In genomic region chr9:41583276-41583675, GRCm38 (mm10) we compare ENCODE assay signal across 10 mouse cellular contexts.
A peak's percentile ranks its signal among the peaks of the same experiment; 100 is the strongest.
DNase-seq lines count a peak whose midpoint lies in the region; ATAC-seq and TF ChIP-seq lines count a peak whose summit lies in the region.
"Had no signal": no experiment of that assay in that cellular context is flagged by ENCODE, and none has a peak within 500 bp of the region (broad histone marks: within the 10 kb centered on the region; RNA-seq: fewer than 3 reads in every experiment).

No protein-coding gene starts in this region.

- ATAC-seq in heart, embryonic 13.5 days (ENCODE audit: extremely low read depth, insufficient number of reproducible peaks, low FRiP score, low TSS enrichment), result no peak
- no peak for ATAC-seq in forebrain, postnatal 0 days

- TF ChIP-seq CTCF in forebrain, postnatal 0 days (IDR thresholded peaks at IDR 0.05; ENCODE audit: low read depth), result no peak

- peaks cover 25% of the 10 kb centered on the region for H3K36me3 ChIP-seq in heart, embryonic 13.5 days
- H3K36me3 ChIP-seq in forebrain, postnatal 0 days (ENCODE audit: insufficient read depth), result peaks cover 18% of the 10 kb centered on the region
- peaks cover 29% of the 10 kb centered on the region for H3K36me3 ChIP-seq in midbrain, embryonic 10.5 days

- H3K9me3 ChIP-seq in heart, embryonic 13.5 days, result no peaks in the 10 kb centered on the region
- H3K9me3 ChIP-seq in forebrain, postnatal 0 days (ENCODE audit: low read length), result no peaks in the 10 kb centered on the region
- no peaks in the 10 kb centered on the region for H3K9me3 ChIP-seq in midbrain, embryonic 10.5 days (replicated peaks)

- H3K27ac ChIP-seq in heart, embryonic 13.5 days (replicated peaks), result peak overlapping the region; percentile 93
- peak overlapping the region; percentile 99 for H3K27ac ChIP-seq in forebrain, postnatal 0 days (ENCODE audit: low read depth, low read length)
- H3K27ac ChIP-seq in midbrain, embryonic 10.5 days (replicated peaks), result peak overlapping the region; percentile 97

- H3K4me1 ChIP-seq in heart, embryonic 13.5 days, result peaks cover 50% of the 10 kb centered on the region
- H3K4me1 ChIP-seq in forebrain, postnatal 0 days (ENCODE audit: insufficient read depth), result peaks cover 5% of the 10 kb centered on the region
- peaks cover 69% of the 10 kb centered on the region for H3K4me1 ChIP-seq in midbrain, embryonic 10.5 days

- 59% methylated on average over 8 of the region's 8 CpGs for WGBS in heart, embryonic 13.5 days
- WGBS in forebrain, postnatal 0 days, result 4% methylated on average over 8 of the region's 8 CpGs
- WGBS in midbrain, embryonic 10.5 days, result 69% methylated on average over 8 of the region's 8 CpGs

- H3K27me3 ChIP-seq in heart, embryonic 13.5 days (replicated peaks), result no peaks in the 10 kb centered on the region
- no peaks in the 10 kb centered on the region for H3K27me3 ChIP-seq in forebrain, postnatal 0 days (ENCODE audit: insufficient read depth, low read length)
- no peaks in the 10 kb centered on the region for H3K27me3 ChIP-seq in midbrain, embryonic 10.5 days (ENCODE audit: low read depth, poor library complexity, severe bottlenecking)

- no peak for DNase-seq in heart, adult 18-20 months
- DNase-seq in Muller cell, postnatal 12 days (ENCODE audit: inconsistent ontology term), result peak; percentile 50
- DNase-seq in forebrain, postnatal 0 days, result peak; percentile 80
- DNase-seq in midbrain, embryonic 10.5 days (ENCODE audit: low spot score), result no peak
- no peak for DNase-seq in testis, postnatal 10 days (ENCODE audit: low spot score)
- no peak for DNase-seq in ovary, adult 18-20 months (ENCODE audit: low spot score)
- DNase-seq in spleen, postnatal 4 days (ENCODE audit: low spot score in 2 of 2), result no peak
- DNase-seq: adrenal gland, postnatal 25 days; kidney, adult 2 months had no signal

- H3K9ac ChIP-seq in heart, embryonic 13.5 days, result peak overlapping the region; percentile 93
- H3K9ac ChIP-seq in forebrain, postnatal 0 days, result peak overlapping the region; percentile 98

- peak overlapping the region; percentile 75 for H3K4me2 ChIP-seq in heart, embryonic 13.5 days
- peak overlapping the region; percentile 85 for H3K4me2 ChIP-seq in forebrain, postnatal 0 days (ENCODE audit: low read depth)

- H3K4me3 ChIP-seq in heart, embryonic 13.5 days, result peak overlapping the region; percentile 78
- H3K4me3 ChIP-seq in forebrain, postnatal 0 days (ENCODE audit: low read depth, low read length), result peak overlapping the region; percentile 81
- H3K4me3 ChIP-seq in midbrain, embryonic 10.5 days, result peak overlapping the region; percentile 80

Comparison
In these comparisons a context has a peak if more than half of its experiments do, and no peak if none do; other contexts are left out.
1. DNase-seq: peak in Muller cell, postnatal 12 days (single experiment) and forebrain, postnatal 0 days (single experiment); none in heart, adult 18-20 months (0 of 2), midbrain, embryonic 10.5 days (single experiment), testis, postnatal 10 days (single experiment), ovary, adult 18-20 months (single experiment) and spleen, postnatal 4 days (0 of 2).
2. Peak in every context shown above with its lines, with median percentiles within 50 percentile points of each other: H3K27ac ChIP-seq and H3K4me3 ChIP-seq.